Mouse (Mus musculus): ENCODE measurements around the gene Rbm20. TPM values are rescaled to one million over a fixed set of nuclear protein-coding genes. Genes with fewer than 3 reads are reported as not detected.

The Rbm20 gene
- total RNA-seq, 2 experiments from 2014 or later, result 4.0 to 5.8 TPM

DNA sequence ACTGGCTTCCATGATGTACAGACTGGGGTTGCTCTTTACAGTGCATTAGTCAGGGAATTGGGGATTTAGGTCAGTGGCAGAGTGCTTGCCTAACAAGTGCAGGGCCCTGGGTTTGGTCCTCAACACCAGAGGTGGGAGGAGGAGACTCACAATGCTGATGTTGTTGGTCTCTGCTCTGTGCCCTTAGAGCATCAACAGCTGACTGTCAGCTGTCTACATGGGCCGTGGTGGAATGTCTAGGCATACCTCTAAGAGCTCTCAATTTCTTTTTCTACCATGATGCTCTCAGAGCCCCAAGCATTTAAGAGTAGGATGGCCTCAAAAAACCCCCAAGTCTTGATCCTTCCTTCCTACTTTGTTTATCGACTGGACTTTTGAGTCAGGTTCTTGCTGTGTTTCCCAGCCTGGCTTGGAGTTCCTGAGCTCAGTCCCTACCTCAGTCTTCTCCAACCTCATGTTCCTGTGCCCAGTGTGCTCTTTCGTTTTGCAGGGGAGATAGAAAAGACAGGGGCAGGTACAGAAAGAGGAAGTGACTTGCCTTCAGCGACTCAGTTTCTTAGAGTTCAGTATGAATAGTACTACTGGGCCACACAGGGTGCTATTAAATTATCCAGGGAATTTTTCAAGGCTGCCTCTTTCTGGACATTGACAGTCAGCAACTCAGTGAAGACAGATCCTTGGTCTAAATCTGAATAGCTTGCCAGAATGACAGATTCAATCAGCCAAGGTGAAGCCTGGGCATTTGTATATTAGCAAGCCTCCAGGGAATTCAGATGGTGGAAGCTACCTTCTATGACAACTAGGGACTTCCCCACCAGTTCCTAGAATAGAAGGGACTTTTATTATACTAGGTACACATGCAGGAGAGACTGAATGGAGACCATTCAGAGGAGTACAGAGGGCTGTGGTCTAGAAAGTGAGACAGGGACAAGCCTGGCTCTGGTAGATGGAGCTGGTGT lies 192.6 kb downstream of the Rbm20 start:
- no peak overlapping the region for H3K4me3 ChIP-seq
- intact Hi-C loops (cut with DNase I), result no loop called here
- TF ChIP-seq CTCF (IDR thresholded peaks at IDR 0.05), result no peak

GRCm38 (mm10) chr19:53870568-53870967 lies 193.5 kb downstream of the Rbm20 start:
- no peak overlapping the region for H3K27ac ChIP-seq
- DNase-seq (ENCODE audit: extremely low spot score in 1 of 2, low spot score in 2 of 2), result no peak
- peak; percentile 13 for TF ChIP-seq CTCF (IDR thresholded peaks at IDR 0.05)

More for the DNA sequence above, 192.6 kb downstream of the Rbm20 start:
- no peak overlapping the region for H3K27ac ChIP-seq
- DNase-seq (ENCODE audit: extremely low spot score in 1 of 2, low spot score in 2 of 2), result no peak

GRCm38 (mm10) chr19:53871502-53871901 lies 194.4 kb downstream of the Rbm20 start:
- no peak overlapping the region for H3K4me3 ChIP-seq
- DNase-seq (ENCODE audit: extremely low spot score in 1 of 2, low spot score in 2 of 2), result no peak
- H3K27ac ChIP-seq, result no peak overlapping the region
- intact Hi-C loops (cut with DNase I), result no loop called here
- no peak for TF ChIP-seq CTCF (IDR thresholded peaks at IDR 0.05)

More at GRCm38 (mm10) chr19:53870568-53870967, 193.5 kb downstream of the Rbm20 start:
- no peak overlapping the region for H3K4me3 ChIP-seq
- intact Hi-C loops (cut with DNase I), result no loop called here

DNA sequence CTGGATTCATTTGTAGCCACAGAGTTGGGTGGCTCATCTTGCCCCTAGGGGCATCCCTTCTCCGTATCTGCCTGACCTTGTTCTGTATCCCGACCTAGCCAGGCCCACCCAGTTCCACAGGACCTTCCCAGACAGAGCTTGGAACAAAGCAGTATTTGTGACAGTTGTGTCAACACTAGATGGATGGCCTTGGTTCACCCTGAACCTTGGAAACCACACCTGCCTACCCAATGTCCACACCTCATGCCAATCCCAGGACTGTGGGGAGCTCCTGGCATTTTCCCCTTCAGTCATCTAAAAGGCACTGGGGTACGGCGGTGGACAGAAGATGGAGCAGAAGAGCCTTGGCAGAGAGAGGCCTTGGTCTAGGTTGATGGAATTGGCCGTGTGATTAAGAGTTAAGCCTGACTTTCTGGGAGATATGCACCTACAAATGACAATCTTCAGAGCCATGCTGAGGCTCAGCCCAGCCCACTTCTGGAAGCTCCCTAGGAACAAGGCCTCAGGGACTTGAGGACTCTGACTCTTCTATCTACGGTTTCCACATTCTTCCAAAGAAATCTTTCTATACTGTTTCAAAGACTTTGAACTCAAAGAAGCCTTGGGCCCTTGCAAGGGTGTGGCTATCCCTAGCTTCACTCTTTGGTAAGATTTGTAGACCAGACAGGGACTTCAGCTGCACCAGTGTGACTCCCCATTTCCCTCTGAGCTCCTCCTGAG lies 196.0 kb downstream of the Rbm20 start:
- H3K4me3 ChIP-seq, result no peak overlapping the region
- TF ChIP-seq CTCF (IDR thresholded peaks at IDR 0.05), result no peak
- no peak for DNase-seq (ENCODE audit: extremely low spot score in 1 of 2, low spot score in 2 of 2)
- H3K27ac ChIP-seq, result no peak overlapping the region
- intact Hi-C loops (cut with DNase I), result no loop called here

- no peak for TF ChIP-seq CTCF (IDR thresholded peaks at IDR 0.05)
- Histone ChIP-seq H3K4me3 (no peak overlapping the region), H3K27ac (no peak overlapping the region)
- no peak for DNase-seq (ENCODE audit: extremely low spot score in 1 of 2, low spot score in 2 of 2)
- intact Hi-C loops (cut with DNase I), result no loop called here
These were observed 198.1 kb downstream of the Rbm20 start for GRCm38 (mm10) chr19:53875246-53875645.

- no peak for TF ChIP-seq CTCF (IDR thresholded peaks at IDR 0.05)
- DNase-seq (ENCODE audit: extremely low spot score in 1 of 2, low spot score in 2 of 2), result no peak
- Histone ChIP-seq H3K27ac (no peak overlapping the region), H3K4me3 (no peak overlapping the region)
- intact Hi-C loops (cut with DNase I), result no loop called here
These were observed 200.7 kb downstream of the Rbm20 start for GRCm38 (mm10) chr19:53877779-53878178.

GRCm38 (mm10) chr19:53880460-53880859 lies 203.4 kb downstream of the Rbm20 start:
- H3K27ac ChIP-seq, result no peak overlapping the region
- DNase-seq (ENCODE audit: extremely low spot score in 1 of 2, low spot score in 2 of 2), result no peak
- intact Hi-C loops (cut with DNase I), result no loop called here
- TF ChIP-seq CTCF (IDR thresholded peaks at IDR 0.05), result no peak
- no peak overlapping the region for H3K4me3 ChIP-seq

GRCm38 (mm10) chr19:53881786-53882185 lies 204.7 kb downstream of the Rbm20 start:
- no peak overlapping the region for H3K27ac ChIP-seq
- intact Hi-C loops (cut with DNase I), result no loop called here
- DNase-seq (ENCODE audit: extremely low spot score in 1 of 2, low spot score in 2 of 2), result no peak
- no peak overlapping the region for H3K4me3 ChIP-seq
- TF ChIP-seq CTCF (IDR thresholded peaks at IDR 0.05), result no peak

- Histone ChIP-seq H3K27ac (no peak overlapping the region), H3K4me3 (no peak overlapping the region)
- DNase-seq (ENCODE audit: extremely low spot score in 1 of 2, low spot score in 2 of 2), result no peak
- TF ChIP-seq CTCF (IDR thresholded peaks at IDR 0.05), result no peak
- intact Hi-C loops (cut with DNase I), result no loop called here
These were observed 208.3 kb downstream of the Rbm20 start for GRCm38 (mm10) chr19:53885450-53885849.

- no peak overlapping the region for H3K27ac ChIP-seq
- intact Hi-C loops (cut with DNase I), result no loop called here
- TF ChIP-seq CTCF (IDR thresholded peaks at IDR 0.05), result no peak
- no peak for DNase-seq (ENCODE audit: extremely low spot score in 1 of 2, low spot score in 2 of 2)
- no peak overlapping the region for H3K4me3 ChIP-seq
These were observed 209.7 kb downstream of the Rbm20 start for GRCm38 (mm10) chr19:53886576-53887370.

DNA sequence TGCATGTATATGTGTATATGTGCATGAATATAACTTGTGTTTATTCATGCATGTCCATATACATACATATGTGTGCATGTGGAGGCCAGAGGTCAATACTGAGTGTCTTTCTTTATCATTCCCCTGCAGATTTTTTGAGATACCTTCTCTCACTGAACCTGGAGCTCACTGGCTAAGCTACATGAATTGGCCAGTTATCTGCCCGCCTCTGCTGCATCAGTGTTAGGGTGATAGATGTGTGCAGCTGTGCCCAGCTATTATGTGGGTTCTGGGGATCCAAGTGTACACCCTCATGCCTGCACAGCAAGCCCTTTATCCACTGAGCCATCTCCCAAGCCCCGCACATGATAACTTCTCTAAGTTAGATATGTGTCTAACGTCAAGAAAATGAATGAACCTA lies 210.7 kb downstream of the Rbm20 start:
- no peak overlapping the region for H3K27ac ChIP-seq
- TF ChIP-seq CTCF (IDR thresholded peaks at IDR 0.05), result no peak
- DNase-seq (ENCODE audit: extremely low spot score in 1 of 2, low spot score in 2 of 2), result no peak
- no peak overlapping the region for H3K4me3 ChIP-seq
- intact Hi-C loops (cut with DNase I), result no loop called here
